Mouse (Mus musculus): ENCODE measurements at regions not wholly inside any gene's neighbourhood (a gene's known extent, or its start where the extent isn't known, plus 50 kb on each side); places are given as distances from the start of the nearest gene placed in this dataset.
A peak's percentile ranks its signal among the peaks of the same experiment; 100 is the strongest.

- DNase-seq, result no peak
These were observed 94.0 kb upstream of the Cpeb2 start for GRCm38 (mm10) chr5:43138931-43139486.

DNA sequence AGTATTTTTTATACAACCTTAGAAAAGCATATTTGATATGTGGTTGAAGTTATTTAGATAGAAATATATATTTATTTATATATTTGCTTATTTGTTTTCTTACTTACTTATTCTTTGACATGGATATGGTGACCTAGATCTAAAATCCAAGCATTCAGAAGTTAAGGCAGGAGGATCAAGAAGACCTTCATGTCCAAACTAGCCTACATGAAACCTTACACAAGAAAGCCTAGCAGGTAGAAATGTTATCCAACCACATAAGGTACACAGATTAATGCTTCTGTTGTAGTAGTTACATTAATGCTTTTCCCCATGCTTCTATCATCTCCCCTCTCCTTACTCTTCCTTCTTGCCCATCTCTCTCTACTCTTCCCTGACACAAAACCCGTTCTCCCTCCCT lies 93.2 kb upstream of the Cpeb2 start:
- no peak for DNase-seq

- no peak for DNase-seq
These were observed 87.0 kb upstream of the Cpeb2 start for GRCm38 (mm10) chr5:43145939-43146338.

DNA sequence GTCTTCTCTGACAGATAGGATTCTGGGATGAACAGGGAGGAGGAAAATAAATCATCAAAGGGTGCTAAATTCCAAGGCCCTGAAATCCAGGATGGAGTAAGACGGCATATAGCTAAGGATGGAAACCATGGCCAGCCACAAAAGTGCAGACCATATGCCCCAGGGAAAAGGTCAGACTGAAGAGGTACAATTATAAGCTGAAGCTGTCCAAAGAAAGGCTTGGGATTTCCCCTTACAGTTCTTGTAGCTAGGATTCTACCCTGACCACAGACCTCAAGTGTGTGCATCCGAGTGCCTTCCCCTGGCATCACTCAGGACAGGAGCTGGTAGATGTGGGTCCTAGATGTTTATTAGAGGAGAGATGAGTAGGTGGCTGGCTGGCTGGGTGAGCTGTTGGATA lies 86.0 kb upstream of the Cpeb2 start:
- no peak for DNase-seq

DNA sequence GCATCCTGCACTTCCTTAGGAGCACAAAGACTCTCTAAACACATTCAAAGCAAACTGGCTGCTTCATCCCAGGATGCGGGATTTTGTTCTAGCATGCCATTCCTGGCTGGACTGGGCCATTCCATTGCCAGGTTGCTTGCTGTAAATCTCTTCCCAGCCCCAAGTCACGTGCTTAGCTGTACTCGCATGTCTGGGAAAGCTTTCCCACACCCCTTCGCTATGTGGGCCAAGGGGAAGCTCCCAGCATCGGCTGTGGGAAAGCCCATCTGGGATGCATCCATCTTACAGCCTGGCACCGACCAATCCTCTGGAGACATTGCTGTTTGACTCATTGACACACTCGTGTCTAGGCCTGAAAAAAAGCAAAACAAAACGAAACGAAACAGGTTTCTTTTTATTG lies 84.5 kb upstream of the Cpeb2 start:
- no peak for DNase-seq

DNA sequence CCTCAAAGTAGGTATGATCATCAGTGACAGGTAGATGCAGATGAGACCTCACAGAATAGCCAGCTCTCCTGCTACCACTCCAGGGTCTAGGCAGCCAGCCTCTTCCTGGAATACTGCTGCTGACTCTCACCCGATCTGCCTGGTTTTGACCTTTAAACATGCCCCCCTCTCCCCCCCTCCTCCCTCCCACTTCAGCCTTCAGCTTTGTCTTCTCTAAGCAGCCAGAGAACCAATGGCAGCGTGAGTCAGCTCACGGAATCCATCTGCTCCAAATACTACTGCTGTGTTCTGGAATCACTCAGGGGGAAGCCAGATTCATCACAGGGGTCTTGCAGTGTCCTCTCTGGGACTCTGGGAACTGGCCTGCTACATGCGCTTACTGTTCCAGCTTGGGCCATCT lies 83.4 kb upstream of the Cpeb2 start:
- DNase-seq, result no peak

- peak; percentile 46 for DNase-seq
These were observed 81.7 kb upstream of the Cpeb2 start for GRCm38 (mm10) chr5:43151099-43151774.

DNA sequence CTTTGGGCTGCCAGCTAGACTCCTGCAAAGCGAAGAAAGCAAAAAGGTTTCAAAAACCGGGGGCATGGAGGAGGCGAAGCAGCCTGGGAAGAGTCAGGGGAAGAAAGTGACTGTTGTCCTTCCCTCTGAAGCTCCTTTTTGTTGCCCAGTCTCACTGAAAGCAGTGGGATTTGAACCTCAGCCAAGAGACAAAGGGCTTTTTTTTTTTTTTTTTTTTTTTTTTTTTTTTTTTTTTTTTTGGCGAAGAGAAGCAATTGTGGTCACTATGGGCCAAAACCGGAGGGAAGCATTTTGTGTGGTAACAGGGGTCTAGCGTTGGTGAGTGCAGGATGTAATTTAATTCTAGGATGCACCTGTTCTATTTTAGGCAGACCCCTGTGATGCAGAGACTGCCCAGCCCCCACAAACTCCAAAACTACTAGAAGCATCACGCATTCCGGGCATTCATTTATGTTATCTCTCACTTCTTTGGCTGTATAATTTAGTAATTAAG lies 80.8 kb upstream of the Cpeb2 start:
- DNase-seq, result no peak

- DNase-seq, result no peak
These were observed 80.1 kb upstream of the Cpeb2 start for GRCm38 (mm10) chr5:43152881-43153280.

GRCm38 (mm10) chr5:43156771-43157170 lies 76.2 kb upstream of the Cpeb2 start:
- DNase-seq, result peak; percentile 78

- DNase-seq, result no peak
These were observed 72.8 kb upstream of the Cpeb2 start for GRCm38 (mm10) chr5:43160140-43160539.

GRCm38 (mm10) chr5:43181475-43181874 lies 51.5 kb upstream of the Cpeb2 start:
- DNase-seq, result no peak

Data from kidney, adult 18-20 months (tissue).